Mouse (Mus musculus) retina, postnatal 7 days (tissue): ENCODE measurements around the gene Hdac9.
"Not testable (repeated sequence)": the region's sequence is repeated elsewhere in the genome, so short reads cannot be mapped to it uniquely, and the experiment has no call there.

ENCODE experiments used
- DNase-seq: peaks from one replicate; pipeline ENCODE4 v3.0.0-alpha.2; 2012; ENCODE audit warnings: low read depth, low spot score

The Hdac9 gene

GRCm38 (mm10) chr12:34113336-34113735 is 803.6 kb downstream of the Hdac9 start:
- no peak for DNase-seq

GRCm38 (mm10) chr12:34092953-34093352 is 823.9 kb downstream of the Hdac9 start:
- DNase-seq: no peak

DNA sequence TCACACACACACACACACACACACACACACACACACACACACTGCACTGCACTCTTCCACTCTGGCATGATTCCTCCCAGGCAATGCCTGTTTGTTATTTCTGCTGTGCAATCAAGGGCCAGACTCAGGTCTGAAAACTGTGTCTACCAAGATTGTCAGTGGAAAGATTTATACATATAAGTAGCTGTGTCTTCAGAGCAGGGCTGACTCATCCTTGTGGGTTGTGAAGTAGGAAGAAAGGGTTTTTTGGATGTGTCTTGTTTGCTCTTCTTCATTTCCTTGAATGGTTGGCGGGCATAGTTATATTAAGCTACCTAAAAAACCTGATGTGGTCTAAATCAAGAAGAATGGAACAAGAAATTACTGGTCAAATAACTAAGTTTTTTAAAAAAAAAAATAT is 825.0 kb downstream of the Hdac9 start:
- no peak for DNase-seq

DNA sequence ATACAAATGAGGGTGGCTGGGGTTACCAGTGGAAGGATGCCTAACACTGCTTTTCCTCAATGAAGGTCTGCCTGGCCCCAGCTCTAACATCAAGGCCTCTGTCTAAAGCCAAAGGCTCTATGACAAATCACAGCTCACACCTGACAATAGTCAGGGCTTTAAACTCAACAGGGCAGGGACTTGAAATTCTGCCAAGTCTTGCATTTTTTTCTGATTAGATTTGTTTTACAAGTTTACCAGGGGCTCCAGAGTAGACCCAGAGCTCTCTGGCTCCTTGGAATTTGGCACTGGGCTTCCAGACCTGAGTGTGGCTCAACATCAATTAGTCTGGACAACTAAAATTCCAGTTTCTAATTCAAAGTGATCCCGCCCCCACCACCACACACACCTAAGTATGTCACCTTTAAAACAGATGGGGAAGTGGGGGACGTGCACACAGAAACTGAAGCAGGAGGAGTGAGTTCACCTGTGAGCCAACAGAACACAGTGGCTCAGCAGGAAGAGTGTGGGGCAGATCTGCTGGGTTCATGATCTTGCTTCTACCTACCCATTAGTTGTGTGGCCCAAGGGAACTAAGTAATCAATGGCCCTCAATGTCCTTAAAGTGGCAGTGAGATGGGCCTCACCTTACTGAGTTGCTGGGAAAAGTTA is 829.5 kb downstream of the Hdac9 start:
- no peak for DNase-seq

- DNase-seq: no peak
Observed at GRCm38 (mm10) chr12:34076981-34077380, 839.9 kb downstream of the Hdac9 start.

DNA sequence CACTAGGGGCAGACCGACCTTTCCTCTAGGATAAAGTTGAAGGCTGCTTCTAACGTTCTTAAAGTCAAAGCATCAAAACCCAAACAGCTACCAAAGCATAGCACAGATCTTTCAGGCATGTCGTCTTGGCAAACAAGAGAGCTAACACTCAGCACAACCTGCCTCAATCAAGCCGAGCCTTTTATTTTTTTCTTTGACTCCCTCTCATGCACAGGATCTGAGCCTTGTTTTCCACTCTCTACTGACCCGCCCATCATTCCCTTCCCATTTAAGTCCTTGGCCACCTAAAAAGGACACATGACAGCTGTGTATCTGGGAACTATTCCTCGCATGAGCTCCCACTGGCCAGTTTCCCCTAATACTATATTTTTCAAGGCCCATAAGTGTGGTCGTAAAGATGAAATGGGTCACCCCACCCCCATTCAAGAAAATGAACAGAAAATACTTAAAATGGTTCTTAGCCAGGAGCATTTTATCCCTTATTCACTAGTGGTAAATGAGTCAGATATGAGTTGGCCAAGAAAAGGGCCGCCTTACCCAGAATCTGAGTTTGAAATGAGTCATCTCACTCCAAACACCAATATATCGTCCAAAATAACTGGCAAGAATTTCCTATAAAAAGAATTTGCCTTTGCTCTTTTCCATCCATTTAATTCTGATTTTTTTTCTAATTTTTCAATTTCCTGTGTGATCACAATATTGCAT is 840.9 kb downstream of the Hdac9 start:
- no peak for DNase-seq

- DNase-seq: no peak
Observed at GRCm38 (mm10) chr12:34052508-34052907, 864.4 kb downstream of the Hdac9 start.

DNA sequence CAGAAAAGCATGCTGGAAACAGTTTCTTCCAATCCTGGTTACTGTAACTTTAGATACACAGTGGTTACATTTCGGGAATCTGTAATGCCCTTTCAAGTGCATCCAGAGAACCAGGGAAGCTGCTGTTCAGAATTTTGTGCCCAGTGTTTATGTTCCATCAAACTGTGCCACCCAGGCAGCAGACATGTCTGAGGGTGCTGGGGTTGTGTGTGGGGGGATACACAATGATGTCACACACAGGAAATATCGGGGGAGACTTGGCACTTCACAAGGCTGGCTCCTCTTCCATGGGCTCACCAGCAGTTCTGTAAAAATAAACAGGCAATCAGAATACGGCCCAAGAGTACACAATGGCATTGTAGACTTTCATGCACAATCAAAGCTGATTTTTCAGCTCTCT is 864.9 kb downstream of the Hdac9 start:
- DNase-seq: no peak

DNA sequence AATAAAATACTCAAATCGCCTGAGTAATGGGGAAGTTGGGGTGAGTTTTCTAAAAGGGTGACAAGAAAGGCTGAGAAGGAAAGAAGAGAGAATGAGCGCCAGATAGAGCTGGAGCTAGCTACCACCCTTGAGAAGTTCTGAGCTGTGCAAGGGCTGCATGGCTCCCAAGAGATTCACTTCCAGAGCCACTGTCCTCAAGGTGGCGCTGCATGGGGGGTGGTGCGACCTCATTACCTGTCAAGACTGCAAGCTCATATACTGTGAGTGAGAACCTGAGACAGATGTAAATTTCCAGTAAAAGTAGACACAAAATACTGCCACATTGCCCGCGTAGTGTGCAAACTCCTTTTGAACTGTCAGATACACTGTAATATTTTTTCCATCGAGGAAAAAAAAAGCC is 865.8 kb downstream of the Hdac9 start:
- DNase-seq: no peak

GRCm38 (mm10) chr12:34040949-34041348 is 875.9 kb downstream of the Hdac9 start:
- DNase-seq: no peak

DNA sequence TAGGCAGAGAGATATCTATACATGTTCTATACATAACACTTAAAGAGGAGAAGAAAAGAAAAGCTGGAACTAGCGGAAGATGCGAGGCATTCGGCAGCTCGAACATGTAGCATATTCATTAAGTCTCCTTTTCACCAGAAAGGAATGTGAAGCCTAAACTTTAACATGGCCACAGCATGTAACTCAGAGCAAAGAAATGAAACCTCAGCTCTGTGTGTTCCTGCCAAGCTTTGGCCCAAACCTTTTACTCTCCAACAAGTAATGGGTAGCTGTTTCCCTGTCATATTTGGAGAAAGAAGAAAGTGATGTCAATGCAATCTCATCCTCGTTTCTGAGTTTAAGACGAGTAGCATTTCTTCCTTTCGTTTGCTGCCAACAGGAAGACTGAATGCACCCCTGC is 876.8 kb downstream of the Hdac9 start:
- DNase-seq: no peak

DNA sequence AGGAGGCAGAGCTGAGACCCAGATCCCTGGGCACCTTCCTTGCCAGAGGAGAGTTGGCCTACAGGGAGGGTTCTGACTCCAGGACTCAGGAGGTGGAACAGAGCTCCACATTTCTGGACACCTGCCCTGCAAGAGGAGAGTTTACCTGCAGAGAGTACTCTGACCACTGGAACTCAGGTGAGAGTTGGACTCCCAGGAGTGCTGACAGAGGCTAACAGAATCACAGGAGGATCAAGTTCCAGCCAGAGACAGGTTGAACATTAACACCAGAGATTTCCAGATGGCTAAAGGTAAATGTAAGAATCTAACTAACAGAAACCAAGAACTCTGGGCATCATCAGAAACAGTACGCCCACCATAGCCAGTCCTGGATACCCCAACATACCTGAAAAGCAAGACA is 907.1 kb downstream of the Hdac9 start:
- not testable (repeated sequence) for DNase-seq
